Mouse (Mus musculus) embryonic facial prominence, embryonic 13.5 days (tissue): ENCODE results near the gene Kremen1. TPM values are rescaled to one million over a fixed set of nuclear protein-coding genes. Genes with fewer than 3 reads are reported as not detected.
A peak's percentile ranks its signal among the peaks of the same experiment; 100 is the strongest.

ENCODE experiments used
- ATAC-seq: fragments of 200-750 bp; cut with Nextera tagmentation; 2 replicates; pipeline ENCODE4 v1.8.0; 2017; ENCODE audit warnings: low read depth; ENCODE audit not compliant: insufficient number of reproducible peaks, insufficient read depth, low FRiP score, low TSS enrichment
- H3K27ac ChIP-seq: fragments of 300-500 bp; sonication (generic); 2 replicates; pipeline ENCODE4 v1.5.1; 2015; ENCODE audit warnings: moderate library complexity, mild to moderate bottlenecking, inconsistent platforms
- H3K27me3 ChIP-seq: fragments of 300-500 bp; sonication (generic); 2 replicates; pipeline ENCODE4 v1.6.1; 2015; ENCODE audit warnings: mild to moderate bottlenecking, inconsistent platforms
- H3K36me3 ChIP-seq: fragments of 300-500 bp; sonication (generic); 2 replicates; pipeline ENCODE4 v1.6.1; 2015; ENCODE audit warnings: mild to moderate bottlenecking, inconsistent platforms
- H3K4me1 ChIP-seq: fragments of 300-500 bp; sonication (generic); 2 replicates; pipeline ENCODE4 v1.6.1; 2015; ENCODE audit warnings: inconsistent platforms
- H3K4me2 ChIP-seq: fragments of 300-500 bp; sonication (generic); 2 replicates; pipeline ENCODE4 v1.6.1; 2015; ENCODE audit warnings: moderate library complexity, mild to moderate bottlenecking, inconsistent platforms
- H3K4me3 ChIP-seq: fragments of 300-500 bp; sonication (generic); 2 replicates; pipeline ENCODE4 v1.5.1; 2015; ENCODE audit warnings: mild to moderate bottlenecking, inconsistent platforms
- H3K9ac ChIP-seq: fragments of 300-500 bp; sonication (generic); 2 replicates; pipeline ENCODE4 v1.6.1; 2015; ENCODE audit warnings: mild to moderate bottlenecking, inconsistent platforms
- H3K9me3 ChIP-seq: fragments of 300-500 bp; sonication (generic); 2 replicates; pipeline ENCODE4 v1.6.1; 2016; ENCODE audit warnings: inconsistent platforms
- WGBS: fragments of 180-500 bp; shearing (Covaris S2); methylation state at CpG from one replicate; pipeline ENCODE4 v1.1.7; 2015; ENCODE audit warnings: mixed read lengths; 5-methylcytosine and 5-hydroxymethylcytosine counted together
- polyA plus RNA-seq: library from polyadenylated mRNA; unstranded; fragments of >200 nt; fragmentation: Nextera tagmentation; extraction: Ambion mirVana; gene quantifications from 2 replicates; pipeline ENCODE4 v1.2.1, GENCODE M21; 2015

Gene Kremen1
- polyA plus RNA-seq, 1 experiment from 2014 or later: 25.1 TPM

- peak; percentile 5; the same call in 1 of the 2 replicates for ATAC-seq
- Histone ChIP-seq H3K4me2 (peak overlapping the region; percentile 72), H3K27me3 (peaks cover 6% of the 10 kb centered on the region; the same call in 1 of the 2 replicates), H3K27ac (peak overlapping the region; percentile 80), H3K9ac (peak overlapping the region; percentile 88), H3K9me3 (no peaks in the 10 kb centered on the region), H3K36me3 (no peaks in the 10 kb centered on the region), H3K4me1 (peaks cover 29% of the 10 kb centered on the region), H3K4me3 (peak overlapping the region; percentile 81)
- under 1% methylated on average over 42 of the region's 42 CpGs for WGBS
These were observed 357 bp downstream of the Kremen1 start for GRCm38 (mm10) chr11:5260942-5261459.

- H3K4me1 ChIP-seq: peaks cover 35% of the 10 kb centered on the region
- no peaks in the 10 kb centered on the region for H3K36me3 ChIP-seq
- H3K9ac ChIP-seq: peak overlapping the region; percentile 88
- H3K4me2 ChIP-seq: peak overlapping the region; percentile 72
- H3K27ac ChIP-seq: peak overlapping the region; percentile 18; the same call in 1 of the 2 replicates
- H3K27me3 ChIP-seq: peaks cover 6% of the 10 kb centered on the region; the same call in 1 of the 2 replicates
- no peak for ATAC-seq
- no peaks in the 10 kb centered on the region for H3K9me3 ChIP-seq
- peak overlapping the region; percentile 81 for H3K4me3 ChIP-seq
- 42% methylated on average over 10 of the region's 10 CpGs for WGBS
These were observed 1.3 kb downstream of the Kremen1 start for GRCm38 (mm10) chr11:5259944-5260598.

- no peak overlapping the region for H3K4me2 ChIP-seq
- no peak overlapping the region for H3K4me3 ChIP-seq
- no peak for ATAC-seq
- H3K27ac ChIP-seq: no peak overlapping the region
- peaks cover 53% of the 10 kb centered on the region for H3K4me1 ChIP-seq
- WGBS: 93% methylated on average over 6 of the region's 6 CpGs
- H3K27me3 ChIP-seq: peaks cover under 1% of the 10 kb centered on the region; the same call in 1 of the 2 replicates
- no peaks in the 10 kb centered on the region for H3K9me3 ChIP-seq
- no peaks in the 10 kb centered on the region for H3K36me3 ChIP-seq
- no peak overlapping the region for H3K9ac ChIP-seq
These were observed 3.3 kb downstream of the Kremen1 start for GRCm38 (mm10) chr11:5258036-5258435.

- no peak overlapping the region for H3K4me2 ChIP-seq
- H3K9ac ChIP-seq: no peak overlapping the region
- H3K36me3 ChIP-seq: no peaks in the 10 kb centered on the region
- WGBS: 70% methylated on average over 13 of the region's 13 CpGs
- ATAC-seq: no peak
- no peaks in the 10 kb centered on the region for H3K9me3 ChIP-seq
- H3K4me3 ChIP-seq: no peak overlapping the region
- H3K27ac ChIP-seq: peak overlapping the region; percentile 80
- peaks cover 60% of the 10 kb centered on the region for H3K4me1 ChIP-seq
- no peaks in the 10 kb centered on the region for H3K27me3 ChIP-seq
These were observed 4.1 kb downstream of the Kremen1 start for GRCm38 (mm10) chr11:5257151-5257862.

DNA sequence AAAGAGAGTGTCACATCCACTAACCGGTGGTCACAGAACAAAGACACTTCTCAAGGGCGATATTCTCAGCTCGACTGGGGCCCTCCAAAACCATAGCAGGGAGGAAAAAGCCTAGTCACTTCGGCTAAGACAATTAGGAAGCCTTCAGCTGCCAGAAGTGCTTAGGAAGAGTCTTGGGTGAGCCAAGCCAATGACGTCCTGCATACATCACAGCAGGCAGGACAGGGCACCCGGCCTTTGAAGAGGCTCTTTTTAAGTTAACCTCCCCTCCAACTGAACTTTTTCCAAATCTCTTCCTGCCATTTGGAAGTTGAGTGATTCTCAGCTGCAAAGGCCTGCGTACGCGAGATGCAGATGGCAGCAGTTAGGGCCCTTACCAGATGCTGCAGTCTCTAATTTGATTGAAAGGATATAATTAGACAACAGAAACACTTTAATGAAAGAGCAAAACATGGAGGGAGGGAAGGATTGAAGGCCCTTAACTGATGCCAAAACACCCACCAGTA lies 5.8 kb downstream of the Kremen1 start:
- Histone ChIP-seq H3K4me1 (peaks cover 71% of the 10 kb centered on the region), H3K9me3 (no peaks in the 10 kb centered on the region), H3K4me2 (peak overlapping the region; percentile 16; the same call in 1 of the 2 replicates), H3K9ac (no peak overlapping the region), H3K4me3 (no peak overlapping the region), H3K27ac (peak overlapping the region; percentile 86), H3K27me3 (no peaks in the 10 kb centered on the region), H3K36me3 (no peaks in the 10 kb centered on the region)
- 16% methylated on average over 9 of the region's 9 CpGs for WGBS
- no peak for ATAC-seq

GRCm38 (mm10) chr11:5254016-5254415 lies 7.3 kb downstream of the Kremen1 start:
- no peaks in the 10 kb centered on the region for H3K27me3 ChIP-seq
- H3K4me2 ChIP-seq: no peak overlapping the region
- WGBS: 59% methylated on average over 2 of the region's 2 CpGs
- no peak overlapping the region for H3K4me3 ChIP-seq
- H3K36me3 ChIP-seq: no peaks in the 10 kb centered on the region
- H3K4me1 ChIP-seq: peaks cover 65% of the 10 kb centered on the region
- ATAC-seq: no peak
- no peaks in the 10 kb centered on the region for H3K9me3 ChIP-seq
- no peak overlapping the region for H3K9ac ChIP-seq
- no peak overlapping the region for H3K27ac ChIP-seq

GRCm38 (mm10) chr11:5253528-5253927 lies 7.8 kb downstream of the Kremen1 start:
- H3K27ac ChIP-seq: no peak overlapping the region
- WGBS: 57% methylated on average over 3 of the region's 3 CpGs
- no peaks in the 10 kb centered on the region for H3K27me3 ChIP-seq
- ATAC-seq: no peak
- H3K9ac ChIP-seq: no peak overlapping the region
- no peak overlapping the region for H3K4me2 ChIP-seq
- H3K4me3 ChIP-seq: no peak overlapping the region
- peaks cover 70% of the 10 kb centered on the region for H3K4me1 ChIP-seq
- no peaks in the 10 kb centered on the region for H3K36me3 ChIP-seq
- no peaks in the 10 kb centered on the region for H3K9me3 ChIP-seq

DNA sequence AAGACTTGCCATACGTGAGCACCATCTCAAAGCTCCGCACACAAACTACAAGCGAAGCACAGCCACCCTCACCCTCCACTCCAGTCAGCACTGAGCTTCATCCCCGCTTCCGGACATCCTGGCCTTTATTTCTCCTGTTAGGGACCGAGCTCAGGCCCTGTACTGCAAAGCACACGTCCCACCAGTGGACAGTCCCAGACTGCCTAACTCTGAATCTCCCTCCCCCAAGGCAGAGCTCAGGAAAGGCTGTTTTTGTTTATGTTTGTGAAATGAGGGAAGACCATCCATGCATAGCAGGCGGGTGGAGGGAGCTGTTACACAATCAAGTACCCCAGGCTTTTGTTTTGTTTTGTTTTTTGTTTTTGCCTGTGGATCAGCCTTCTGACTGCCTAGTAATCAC lies 8.6 kb downstream of the Kremen1 start:
- 70% methylated on average over 8 of the region's 8 CpGs for WGBS
- H3K4me3 ChIP-seq: no peak overlapping the region
- no peak overlapping the region for H3K27ac ChIP-seq
- no peak overlapping the region for H3K4me2 ChIP-seq
- peaks cover 74% of the 10 kb centered on the region for H3K4me1 ChIP-seq
- no peaks in the 10 kb centered on the region for H3K36me3 ChIP-seq
- H3K9ac ChIP-seq: no peak overlapping the region
- H3K9me3 ChIP-seq: no peaks in the 10 kb centered on the region
- no peak for ATAC-seq
- no peaks in the 10 kb centered on the region for H3K27me3 ChIP-seq

DNA sequence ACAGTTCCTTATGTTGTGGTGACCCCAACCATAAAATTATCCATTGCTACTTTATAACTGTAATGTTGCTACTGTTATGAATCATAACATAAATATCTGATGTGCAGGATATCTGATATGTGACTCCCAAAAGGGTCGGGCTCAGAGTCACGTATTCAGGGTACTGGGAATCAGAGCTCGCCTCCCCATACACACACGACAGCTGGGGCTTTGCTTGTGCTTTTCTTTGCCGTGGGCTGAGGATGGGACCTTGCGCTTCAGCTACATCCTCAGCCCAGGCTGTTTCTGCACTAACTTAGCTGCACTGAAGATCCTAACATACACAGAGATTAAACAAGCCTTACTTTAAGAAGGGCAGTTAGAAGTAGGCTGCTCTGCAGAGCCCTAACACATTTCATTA lies 10.2 kb downstream of the Kremen1 start:
- 0 out of 2 replicates have a peak overlapping the region, but pooled peaks have one; percentile 21 for H3K9ac ChIP-seq
- H3K9me3 ChIP-seq: no peaks in the 10 kb centered on the region
- no peaks in the 10 kb centered on the region for H3K36me3 ChIP-seq
- no peak overlapping the region for H3K4me2 ChIP-seq
- ATAC-seq: no peak
- H3K4me1 ChIP-seq: peaks cover 67% of the 10 kb centered on the region
- H3K27ac ChIP-seq: peak overlapping the region; percentile 76; the same call in 1 of the 2 replicates
- 19% methylated on average over 6 of the region's 6 CpGs for WGBS
- no peak overlapping the region for H3K4me3 ChIP-seq
- no peaks in the 10 kb centered on the region for H3K27me3 ChIP-seq

- no peak for ATAC-seq
- no peaks in the 10 kb centered on the region for H3K9me3 ChIP-seq
- peaks cover 66% of the 10 kb centered on the region for H3K4me1 ChIP-seq
- H3K27ac ChIP-seq: no peak overlapping the region
- H3K4me2 ChIP-seq: no peak overlapping the region
- WGBS: 61% methylated on average over 2 of the region's 2 CpGs
- no peaks in the 10 kb centered on the region for H3K27me3 ChIP-seq
- H3K9ac ChIP-seq: no peak overlapping the region
- H3K4me3 ChIP-seq: no peak overlapping the region
- H3K36me3 ChIP-seq: peaks cover 1% of the 10 kb centered on the region; the same call in 1 of the 2 replicates
These were observed 13.2 kb downstream of the Kremen1 start for GRCm38 (mm10) chr11:5248200-5248599.

- WGBS: 66% methylated on average over 7 of the region's 7 CpGs
- H3K4me2 ChIP-seq: peak overlapping the region; percentile 60
- ATAC-seq: no peak
These were observed 15.9 kb downstream of the Kremen1 start for GRCm38 (mm10) chr11:5245431-5245830.

More at GRCm38 (mm10) chr11:5245431-5245830, 15.9 kb downstream of the Kremen1 start:
- H3K9me3 ChIP-seq: no peaks in the 10 kb centered on the region
- H3K27me3 ChIP-seq: no peaks in the 10 kb centered on the region
- no peak overlapping the region for H3K9ac ChIP-seq
- peak overlapping the region; percentile 93 for H3K27ac ChIP-seq
- peaks cover 18% of the 10 kb centered on the region for H3K36me3 ChIP-seq
- H3K4me3 ChIP-seq: no peak overlapping the region
- peaks cover 48% of the 10 kb centered on the region for H3K4me1 ChIP-seq
